Mouse (Mus musculus): Measurements from ENCODE around the gene Tmem206.

DNA sequence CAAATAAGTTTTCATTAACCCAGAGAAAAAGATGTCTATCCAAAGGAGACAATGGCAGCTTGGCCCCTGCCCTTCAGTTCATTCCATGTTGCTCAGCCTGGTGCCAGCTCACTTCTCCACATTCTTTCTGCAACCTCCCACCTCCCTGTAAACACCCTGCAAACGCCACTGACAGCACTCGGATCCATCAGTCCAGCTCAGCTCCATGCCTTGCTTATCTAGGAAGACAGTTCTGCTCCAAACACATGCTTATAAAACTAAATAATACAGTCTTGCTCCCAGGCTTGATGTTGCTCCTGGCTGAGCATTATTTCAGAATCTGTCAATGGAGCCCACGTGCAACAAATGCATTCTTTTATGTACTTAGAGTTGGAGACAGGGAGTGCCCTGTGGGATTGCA lies 29.9 kb upstream of the Tmem206 start:
- TF ChIP-seq CTCF (IDR thresholded peaks at IDR 0.05; ENCODE audit: control insufficient read depth, insufficient read depth, insufficient replicate concordance, low read depth, low read length) (no peak), POLR2A (IDR thresholded peaks at IDR 0.05; ENCODE audit: control insufficient read depth, low read depth, low read length) (no peak)
